Mouse (Mus musculus): ENCODE measurements around the gene Pof1b. TPM values are rescaled to one million over a fixed set of nuclear protein-coding genes. Genes with fewer than 3 reads are reported as not detected.

Pof1b gene
- polyA plus RNA-seq (2014; fragmentation: Illumina TruSeq; extraction: RNeasy Lipid Tissue Mini Kit (QIAGEN cat#74804); ENCODE audit: insufficient read depth, low read depth, low replicate concordance), result 8.8 TPM

GRCm38 (mm10) chrX:112698508-112698907 is at the start of gene Pof1b:
TSS of gene Pof1b (minus strand) at chrX:112698651.

GRCm38 (mm10) chrX:112600511-112601305 is 97.7 kb downstream of the Pof1b start, which contains the start of gene Zfp711:
TSS of gene Zfp711 (plus strand) at chrX:112600526.

Other genes starting within 250 kb of the Pof1b start
- gene 2010106E10Rik, start 203.4 kb downstream of the Pof1b start, polyA plus RNA-seq (2014; fragmentation: Illumina TruSeq; extraction: RNeasy Lipid Tissue Mini Kit (QIAGEN cat#74804); ENCODE audit: insufficient read depth, low read depth, low replicate concordance), result not detected
- gene Zfp711, start 98.1 kb downstream of the Pof1b start, polyA plus RNA-seq (2014; fragmentation: Illumina TruSeq; extraction: RNeasy Lipid Tissue Mini Kit (QIAGEN cat#74804); ENCODE audit: insufficient read depth, low read depth, low replicate concordance), result 0.51 TPM